Mouse (Mus musculus) kidney, adult 8-10 months (tissue): ENCODE data around the gene Rps27l.
"Not testable (repeated sequence)": the region's sequence is repeated elsewhere in the genome, so short reads cannot be mapped to it uniquely, and the experiment has no call there.

ENCODE experiments used
- DNase-seq, 2 experiments: peaks; one replicate each; pipeline ENCODE4 v3.0.0; 2022

The Rps27l gene

DNA sequence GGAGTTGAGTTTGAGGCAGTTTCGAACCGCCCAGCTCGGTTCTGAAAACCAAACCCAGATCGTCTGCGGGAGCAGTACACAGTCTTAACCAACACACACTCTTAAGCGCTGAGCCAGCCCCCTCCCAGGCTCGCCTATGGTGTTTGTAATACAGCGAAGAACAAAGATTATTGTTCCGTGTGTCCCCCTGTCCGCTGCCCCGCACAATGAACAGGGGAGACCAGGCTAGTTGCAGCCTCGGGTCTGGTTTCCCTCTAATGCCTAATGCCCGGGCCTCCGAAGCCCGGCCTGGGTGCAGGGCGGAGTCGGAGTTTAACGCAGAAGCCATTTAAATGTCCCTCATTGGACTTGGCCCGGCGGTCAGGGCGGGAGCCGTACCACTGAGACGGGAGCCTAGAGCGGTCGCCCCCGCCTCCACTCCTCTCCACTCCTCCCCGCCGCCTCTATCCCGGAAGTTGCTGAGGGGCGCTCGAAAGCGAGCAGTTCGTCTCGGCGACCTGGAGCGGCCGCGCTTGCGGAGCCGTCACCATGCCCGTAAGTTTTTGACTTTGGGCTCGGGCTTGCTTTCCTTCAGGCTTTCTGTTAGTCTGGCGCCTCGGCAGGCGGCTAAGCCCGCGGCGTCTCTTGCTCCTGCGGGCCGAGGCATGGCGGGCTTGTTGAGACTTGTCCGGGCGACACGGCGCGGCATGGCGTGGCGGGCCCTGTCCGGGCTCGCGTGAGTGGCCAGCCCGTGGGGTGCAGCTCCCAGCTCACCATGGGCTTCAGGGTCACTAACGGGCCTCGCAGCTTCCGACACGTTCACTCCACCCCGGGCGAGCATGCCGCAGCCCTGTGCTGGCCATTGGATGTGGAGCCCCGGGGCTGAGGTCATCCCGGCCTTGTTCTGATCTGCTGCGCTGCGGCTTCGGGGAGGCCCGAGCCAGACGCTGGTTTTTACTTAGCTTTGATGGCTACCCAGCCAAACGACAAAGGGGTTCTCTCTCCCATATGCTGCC, at the start of gene Rps27l:
TSS of gene Rps27l (plus strand) at position 440 of the 995 bp plus-strand sequence.
- DNase-seq = peak; percentile 95 to 96

DNA sequence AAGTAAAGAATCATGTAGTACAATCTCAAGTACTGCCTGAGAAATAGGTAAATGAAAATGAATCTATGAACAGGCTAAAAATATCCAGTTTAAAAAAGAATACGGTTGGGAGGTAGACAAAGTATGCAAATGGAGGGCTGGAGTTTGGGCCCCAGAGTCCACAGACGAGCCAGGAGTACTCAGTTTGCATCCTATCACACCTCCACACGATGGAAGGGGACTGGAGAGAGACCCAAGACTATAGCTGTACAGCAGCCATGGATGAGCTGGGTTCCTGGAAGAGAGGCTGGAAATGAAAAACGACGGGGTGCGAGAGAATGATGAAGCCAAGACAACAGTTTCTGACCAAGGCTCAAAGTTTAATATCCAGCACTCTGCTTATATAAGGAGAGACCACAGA, 48.9 kb upstream of the Rps27l start:
- DNase-seq = no peak

DNA sequence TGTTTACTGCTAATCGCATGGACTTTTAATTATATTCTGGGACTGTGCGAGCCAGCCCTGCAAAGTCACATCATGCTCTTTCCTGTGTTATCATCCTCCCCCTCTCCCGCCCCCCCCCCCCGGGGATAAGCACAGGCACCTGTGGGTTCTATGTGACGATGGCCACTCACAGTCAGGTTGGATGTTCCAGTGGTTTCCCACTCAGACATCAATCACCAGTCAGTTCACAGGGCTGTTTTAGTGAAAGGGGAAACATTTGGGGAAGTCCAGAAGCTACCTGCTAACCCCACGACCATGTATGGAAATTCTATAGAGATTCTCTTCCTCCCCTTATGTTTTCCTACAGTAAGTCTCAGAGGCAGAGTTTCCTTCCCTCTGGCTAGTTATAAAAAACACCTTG, 48.0 kb upstream of the Rps27l start:
- no peak for DNase-seq

DNA sequence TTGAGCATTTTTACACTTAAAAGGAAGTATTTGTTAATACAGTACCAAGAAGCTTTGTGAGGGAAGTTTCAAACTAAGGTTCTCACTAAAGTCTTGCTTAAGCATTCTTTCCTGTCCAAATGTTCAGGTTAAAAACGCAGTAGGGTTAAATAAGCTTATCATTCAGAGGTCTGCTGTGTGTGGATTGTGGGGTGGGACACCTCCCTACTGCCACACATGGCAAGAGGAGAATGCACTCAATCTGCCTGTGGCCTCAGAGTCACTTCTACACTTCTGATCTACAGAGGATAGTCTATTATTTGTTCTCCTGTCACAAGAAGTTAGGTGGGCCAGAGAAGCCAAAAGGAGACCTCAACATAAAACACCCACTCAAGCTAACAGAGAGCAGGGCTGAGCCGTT, 46.8 kb upstream of the Rps27l start:
- no peak for DNase-seq

DNA sequence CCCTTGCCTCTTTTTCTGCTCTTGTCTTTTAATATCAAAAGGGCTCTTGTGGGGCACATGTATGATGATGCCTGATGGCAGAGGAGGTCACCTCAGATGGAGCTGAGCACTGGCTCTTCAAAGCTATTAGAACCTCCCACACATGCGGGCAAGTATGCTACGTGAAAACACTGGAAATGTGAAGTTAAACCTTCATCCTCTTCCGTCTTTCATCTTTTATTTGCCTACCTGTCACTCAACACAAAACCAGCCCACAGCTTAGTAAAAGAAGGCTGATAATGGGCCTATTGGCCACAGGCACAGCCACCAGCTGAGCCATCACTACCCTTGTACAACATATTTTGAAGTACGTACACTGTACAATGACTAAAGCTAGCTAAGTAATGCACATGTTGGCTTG, 46.4 kb upstream of the Rps27l start:
- no peak for DNase-seq

DNA sequence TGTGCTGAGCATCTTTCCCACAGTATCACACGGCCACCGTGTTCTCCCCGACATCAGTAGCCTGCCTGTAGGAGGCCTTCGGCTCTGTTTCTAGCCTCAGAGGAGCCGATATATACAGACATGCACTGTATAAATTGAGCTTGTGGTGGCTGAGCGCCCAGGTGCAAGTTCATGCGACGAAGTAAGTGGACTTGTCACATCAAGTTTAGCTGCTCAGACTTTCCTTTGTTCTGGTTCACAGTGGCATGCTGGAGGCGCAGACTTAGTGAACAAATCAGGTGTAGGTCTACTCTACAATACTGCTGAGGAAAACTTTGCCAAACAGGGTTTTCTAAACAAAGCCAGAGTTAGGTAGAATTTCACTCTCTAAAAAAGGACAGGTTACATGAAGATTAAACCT, 39.9 kb upstream of the Rps27l start:
- DNase-seq = no peak

DNA sequence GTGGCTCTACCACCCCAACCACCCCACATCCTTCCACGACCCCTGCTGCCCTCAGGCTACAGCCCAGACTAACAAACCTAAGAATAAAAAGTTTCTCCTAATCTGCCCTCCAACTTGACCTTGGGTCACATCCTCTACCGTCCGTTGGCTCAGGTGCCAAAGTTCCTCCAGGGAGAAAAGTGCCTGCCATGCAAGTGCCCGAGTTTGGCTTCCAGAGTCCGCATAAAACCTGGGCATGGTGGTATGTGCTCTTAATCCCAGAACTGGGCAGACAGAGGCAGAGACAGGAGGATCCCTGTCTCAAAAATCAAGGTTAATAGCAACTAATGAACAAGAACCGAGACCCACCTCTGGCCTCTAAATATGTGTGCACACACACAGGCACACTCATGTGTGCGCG, 38.8 kb upstream of the Rps27l start:
- no peak for DNase-seq

DNA sequence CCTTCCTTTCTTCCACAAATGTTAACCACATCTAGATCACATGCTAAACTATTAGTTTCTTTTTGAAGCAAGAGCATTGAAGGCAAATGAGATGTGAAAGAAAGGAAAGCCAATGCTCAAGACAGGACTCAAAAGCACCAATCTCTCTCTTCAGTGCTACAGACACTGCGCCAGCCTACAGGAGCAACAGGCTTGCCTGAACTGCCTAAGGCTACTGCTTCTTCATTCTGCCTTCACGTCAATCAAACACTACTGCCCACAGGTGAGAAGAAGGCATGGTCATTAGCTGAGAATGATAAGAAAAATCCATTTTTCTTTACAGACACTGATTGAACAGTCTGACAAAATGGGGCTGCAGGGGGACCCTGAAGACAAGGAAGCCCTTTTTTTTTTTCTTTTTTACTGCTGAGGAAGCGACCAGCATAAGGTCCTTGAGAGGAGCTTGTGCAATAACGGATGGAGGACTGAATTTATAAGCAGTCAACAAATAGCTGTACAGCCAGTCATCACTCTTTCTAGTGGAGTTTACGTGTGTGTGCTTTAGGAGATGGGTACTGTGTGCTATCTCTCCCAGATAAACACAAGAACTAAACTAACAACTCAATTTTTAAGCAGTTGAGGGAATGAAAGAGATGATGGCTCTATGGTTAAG, 38.0 kb upstream of the Rps27l start:
- no peak for DNase-seq

DNA sequence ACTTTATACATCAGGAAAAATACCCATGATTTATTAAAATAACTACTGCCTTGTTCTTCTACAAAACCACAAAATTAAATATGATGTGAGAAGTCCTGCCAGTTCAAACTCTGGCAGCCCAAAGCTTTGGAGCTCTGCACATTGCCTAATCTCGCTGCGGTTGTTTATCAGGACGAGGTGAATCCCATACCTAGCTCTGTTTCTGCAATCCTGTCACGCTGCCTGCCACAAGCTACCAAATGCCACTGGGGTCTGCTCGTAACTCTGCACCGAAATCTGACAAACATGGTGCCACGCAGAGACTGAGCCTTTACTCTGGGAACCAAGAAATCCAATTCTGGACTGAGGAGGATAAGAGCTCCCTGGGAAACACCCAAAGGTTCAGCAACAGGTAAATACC, 36.0 kb upstream of the Rps27l start:
- DNase-seq = no peak

DNA sequence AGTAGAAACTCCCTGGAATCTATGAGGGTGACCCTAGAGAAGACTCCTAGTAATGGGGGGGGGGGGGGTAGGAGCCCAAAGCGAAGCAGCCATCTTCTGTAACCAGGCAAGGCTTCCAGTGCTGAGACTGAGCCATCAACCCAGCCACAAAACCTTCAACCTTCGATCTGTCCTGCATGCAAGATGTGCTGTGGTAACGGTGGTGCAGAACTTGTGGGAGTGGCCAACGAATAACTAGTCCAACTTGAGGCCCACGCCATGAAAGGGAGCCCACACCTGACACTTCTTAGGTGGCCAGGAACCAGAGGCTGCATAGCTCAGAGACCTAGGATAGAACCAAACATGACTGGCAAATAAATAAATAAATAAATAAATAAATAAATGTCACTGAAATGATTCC, 35.2 kb upstream of the Rps27l start:
- DNase-seq = no peak

DNA sequence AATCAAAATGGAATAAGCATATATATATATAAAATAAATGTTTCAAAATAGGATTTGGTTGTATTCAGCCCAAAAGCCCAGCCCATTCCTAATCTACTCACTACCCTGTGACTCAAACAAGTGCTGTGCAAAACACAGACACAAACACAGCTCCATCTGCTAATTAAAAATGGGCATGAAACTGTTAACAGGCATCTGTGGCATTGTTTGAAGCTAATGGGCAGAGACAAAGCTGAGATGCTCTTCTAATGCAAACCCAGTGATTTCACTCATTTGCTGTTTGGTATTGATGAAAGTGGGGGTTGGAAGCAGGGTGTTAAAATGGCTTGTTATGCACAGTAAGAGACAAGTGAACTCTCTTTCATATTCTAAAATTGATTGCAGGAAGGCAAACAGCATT, 33.6 kb upstream of the Rps27l start:
- no peak for DNase-seq

DNA sequence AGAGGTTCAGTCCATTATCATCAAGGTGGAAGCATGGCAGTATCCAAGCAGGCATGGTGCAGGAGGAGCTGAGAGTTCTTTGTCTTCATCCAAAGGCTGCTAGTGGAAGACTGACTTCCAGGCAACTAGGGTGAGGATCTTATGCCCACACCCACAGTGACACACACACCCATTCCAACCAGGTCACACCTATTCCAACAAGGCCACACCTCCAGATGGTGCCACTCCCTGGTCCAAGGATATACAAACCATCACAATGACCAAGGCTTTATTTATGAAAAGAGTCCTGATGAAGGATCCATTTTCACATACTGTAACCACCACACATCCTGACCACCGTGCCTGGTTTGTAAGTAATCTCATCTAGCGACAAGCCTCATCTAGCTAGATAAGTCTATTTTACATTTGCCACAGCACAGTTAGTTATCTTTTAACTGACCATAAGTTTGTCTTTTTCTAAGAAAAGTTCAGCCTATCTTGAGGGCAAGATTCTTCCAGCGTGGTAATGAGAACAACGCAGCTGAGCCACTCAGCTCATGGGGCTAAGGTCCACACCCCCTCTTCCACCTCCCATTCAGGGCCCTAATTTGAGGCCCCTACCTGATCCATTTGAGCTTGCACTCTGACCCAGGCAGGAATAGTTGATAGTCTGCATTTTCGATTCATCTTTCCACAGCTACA, 32.5 kb upstream of the Rps27l start:
- not testable (repeated sequence) for DNase-seq

DNA sequence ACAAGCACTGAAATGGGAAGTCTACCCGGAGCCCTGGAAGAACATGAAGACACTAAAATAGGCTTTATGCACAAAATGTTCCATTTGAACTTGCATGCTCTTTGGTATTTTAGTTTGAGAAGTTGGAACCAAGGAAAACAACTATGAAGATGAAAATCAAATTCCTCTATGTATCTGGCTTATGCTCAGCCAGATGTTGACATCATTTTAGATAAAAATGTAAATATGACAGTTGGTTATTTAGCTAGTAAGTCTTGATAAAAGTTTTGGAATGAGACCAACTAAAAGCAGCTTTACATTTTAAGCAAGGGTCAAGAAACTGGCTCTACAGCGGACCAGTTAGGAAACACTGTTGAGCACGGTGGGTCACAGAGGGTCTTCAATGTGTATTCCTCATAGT, 31.3 kb upstream of the Rps27l start:
- no peak for DNase-seq

DNA sequence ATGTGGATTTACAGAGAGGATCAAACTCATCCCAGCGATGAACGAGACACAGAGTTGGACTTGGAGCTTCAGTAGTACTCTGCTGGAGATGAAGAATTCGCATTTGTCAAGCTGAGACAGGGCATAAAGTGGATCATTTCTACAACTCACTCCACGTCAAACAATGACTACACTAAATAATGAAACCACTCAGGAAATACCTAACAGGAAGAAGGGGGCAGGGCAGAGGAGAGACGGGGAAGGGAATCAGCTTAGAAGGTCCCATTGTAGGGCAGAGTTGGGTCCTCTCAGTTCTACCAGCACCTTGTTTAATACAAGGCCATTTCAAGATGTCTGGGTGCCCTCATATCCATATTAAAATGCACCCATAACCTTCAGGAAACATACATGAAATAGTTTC, 30.5 kb upstream of the Rps27l start:
- DNase-seq = no peak

DNA sequence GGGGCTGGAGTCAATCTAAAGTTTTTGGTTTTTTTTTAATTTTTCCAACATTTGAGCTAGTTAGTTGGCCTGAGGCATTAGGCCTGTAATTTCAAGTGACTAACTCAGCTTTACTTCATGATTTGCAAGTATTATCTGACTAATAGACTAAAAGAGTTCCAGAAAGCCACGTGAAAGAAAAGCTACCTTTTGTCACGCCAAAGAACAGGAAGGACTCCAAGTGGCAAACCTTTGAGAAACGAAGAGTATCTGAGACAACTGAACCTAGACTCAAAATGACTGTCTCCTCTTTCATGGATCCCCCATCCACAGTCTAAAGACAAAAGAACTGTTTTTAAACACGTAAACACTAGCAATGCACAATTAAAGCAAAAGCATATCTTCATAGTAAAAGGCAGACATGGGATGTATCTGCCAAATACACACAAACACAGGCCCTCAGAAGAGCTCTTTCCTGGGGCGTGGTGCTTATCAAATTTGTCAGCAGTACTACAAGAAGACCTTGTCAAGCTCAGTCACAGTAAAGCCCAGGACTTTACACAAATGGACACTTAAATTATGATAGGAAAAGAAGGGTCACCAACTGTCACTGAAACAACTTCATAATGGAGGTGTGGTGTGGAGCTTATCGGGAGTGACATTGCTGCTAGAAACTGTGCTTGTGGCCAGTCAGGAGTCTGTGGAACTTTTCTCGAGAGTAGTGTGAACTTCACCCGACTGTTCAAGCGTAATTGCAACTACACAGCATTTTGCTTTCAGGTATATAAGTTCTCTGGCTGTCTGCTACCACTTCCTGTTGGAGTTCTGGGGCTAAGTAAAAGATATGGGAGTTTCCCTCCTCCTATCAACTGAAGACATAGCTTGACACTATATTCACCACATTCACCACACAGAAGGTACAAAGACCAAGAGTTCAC, 29.8 kb upstream of the Rps27l start:
- no peak for DNase-seq

DNA sequence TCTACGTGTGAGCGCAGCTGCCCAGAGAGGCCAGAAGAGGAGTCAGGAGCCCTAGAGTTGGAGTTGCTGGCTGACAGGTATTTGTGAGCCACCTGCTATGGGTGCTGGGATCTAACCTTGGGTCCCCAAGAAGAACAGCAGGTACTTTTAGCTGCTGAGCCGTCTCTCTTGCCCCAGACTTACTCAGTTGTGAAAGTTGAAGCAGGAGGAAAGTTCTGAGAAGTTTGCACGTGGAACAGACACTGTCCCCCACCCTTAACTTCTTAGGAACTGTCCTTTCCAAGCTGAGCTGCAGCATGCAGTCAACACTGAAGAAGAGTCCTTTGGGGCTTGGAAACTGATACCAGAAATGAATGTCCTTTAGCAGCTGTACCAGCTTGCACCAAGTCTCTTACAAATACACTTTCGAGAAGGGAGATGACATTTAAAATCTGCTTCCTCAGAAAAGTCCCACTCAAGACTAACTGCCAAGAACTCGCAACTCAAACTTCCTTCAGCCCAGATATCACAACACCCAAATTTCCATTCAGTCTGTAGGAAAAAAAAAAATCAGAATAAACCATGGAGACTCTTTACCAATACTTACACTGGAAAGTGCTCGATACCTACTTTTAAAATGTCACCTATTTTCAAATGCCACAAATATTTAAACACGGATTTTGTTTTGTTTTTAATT, 28.5 kb upstream of the Rps27l start:
- DNase-seq = no peak

DNA sequence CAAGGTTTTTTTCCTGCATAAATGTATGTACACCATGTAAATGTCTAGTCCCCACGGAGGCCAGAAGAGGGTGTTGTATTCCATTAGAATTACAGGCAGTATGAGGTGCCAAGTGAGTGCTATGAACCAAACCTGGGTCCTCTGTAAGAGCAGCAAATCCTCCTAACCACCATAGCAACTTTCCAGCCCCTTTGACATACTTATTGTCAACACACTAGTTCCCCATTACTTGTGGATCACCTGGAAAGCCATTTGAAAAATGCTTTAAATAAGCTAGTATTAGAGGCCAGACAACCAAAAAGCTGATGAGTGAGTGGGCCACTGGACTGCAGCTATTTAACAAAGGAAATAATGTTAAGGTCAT, 28.0 kb upstream of the Rps27l start:
- no peak for DNase-seq

DNA sequence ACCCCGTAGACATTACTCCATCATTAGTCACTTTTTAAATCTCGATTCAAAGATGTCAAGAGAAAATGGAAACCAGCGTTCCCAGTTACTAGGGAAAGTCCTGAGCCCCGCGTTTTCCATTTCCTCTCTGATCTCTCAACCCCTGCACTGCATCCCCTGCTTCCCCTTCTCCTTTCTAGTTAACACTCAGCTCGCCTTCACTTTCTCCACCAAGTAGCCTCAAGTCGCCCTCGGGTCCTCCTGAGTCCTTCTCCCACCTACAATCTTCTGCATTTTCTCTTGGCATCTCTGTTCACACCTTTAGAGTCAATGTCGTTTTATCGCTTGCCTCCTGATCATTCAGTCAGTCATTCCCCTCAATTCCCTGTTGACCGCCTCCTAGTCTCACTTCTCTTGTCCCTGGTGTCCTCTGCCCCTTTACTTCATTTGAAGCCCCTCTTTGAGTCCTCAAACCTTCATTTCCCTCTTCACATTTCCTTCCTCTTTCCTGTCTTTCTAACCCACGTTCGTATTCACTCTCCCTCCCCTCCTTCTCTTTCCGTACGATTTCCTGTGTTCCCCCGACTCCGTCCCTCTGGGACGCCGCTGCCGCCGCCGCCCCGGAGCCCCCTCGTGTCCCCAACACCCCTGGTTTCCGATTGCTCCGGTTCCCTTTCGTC, 27.1 kb upstream of the Rps27l start:
- DNase-seq = peak in 1 of 2 experiments; percentile 7

DNA sequence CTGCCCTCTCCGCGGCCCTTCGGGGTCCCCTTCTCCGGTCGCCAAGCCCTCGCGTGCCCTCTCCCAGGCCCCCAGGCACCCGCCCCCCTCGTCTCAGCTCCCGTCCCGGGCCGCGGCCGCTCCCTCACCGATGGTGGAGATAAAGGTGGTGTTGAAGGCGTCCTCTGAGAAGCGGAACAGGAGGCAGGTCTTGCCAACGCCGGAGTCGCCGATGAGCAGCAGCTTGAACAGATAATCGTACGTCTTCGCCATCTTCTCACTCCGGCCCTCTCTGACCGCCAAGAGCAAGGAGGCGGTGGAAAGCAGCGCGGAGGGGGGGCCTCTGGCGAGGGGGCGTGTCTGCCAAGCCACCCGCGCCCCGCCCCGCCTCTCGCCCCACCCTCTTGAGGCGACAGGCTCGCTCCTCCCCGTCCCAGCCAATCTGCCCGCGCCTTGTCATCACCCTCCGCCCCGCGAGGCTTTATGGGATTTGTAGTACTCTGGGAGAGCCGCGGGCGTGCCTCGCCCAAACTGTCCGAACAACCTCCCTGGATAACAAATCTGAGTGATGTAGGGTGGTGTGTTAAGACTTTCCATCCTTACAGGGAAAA, 26.4 kb upstream of the Rps27l start, which contains the start of gene Rab8b:
TSS of gene Rab8b (minus strand) at position 306 of the 590 bp plus-strand sequence.
- DNase-seq = peak; percentile 95 to 96

DNA sequence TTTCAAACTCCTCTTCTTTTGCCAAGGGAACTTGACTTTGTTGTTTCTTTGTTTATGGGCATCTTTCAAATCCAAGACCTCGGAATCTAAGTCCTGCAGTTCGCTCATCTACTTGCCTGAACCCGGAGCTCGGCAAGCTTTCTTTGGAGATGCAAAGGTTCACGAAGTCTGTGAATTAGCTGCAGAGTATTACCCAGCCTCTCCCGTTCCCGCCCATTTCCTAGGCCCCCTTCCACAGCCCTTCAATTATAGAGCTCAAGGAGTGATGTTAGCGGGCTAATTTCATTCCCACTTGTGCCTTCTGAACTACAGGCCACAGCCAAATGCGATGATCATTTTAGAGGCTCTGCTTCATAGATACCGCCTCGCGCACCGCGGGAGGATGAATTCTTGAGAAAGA, 25.9 kb upstream of the Rps27l start:
- DNase-seq = peak; percentile 10 to 24
